Mouse (Mus musculus): ENCODE data around the gene Syne1.

- no peak for TF ChIP-seq CTCF (IDR thresholded peaks at IDR 0.05; ENCODE audit: low read depth)
- TF ChIP-seq EP300 (IDR thresholded peaks at IDR 0.05; ENCODE audit: low read depth): no peak
Measured at GRCm38 (mm10) chr10:5188890-5189289, 362.4 kb downstream of the Syne1 start.

All from liver, postnatal 0 days (tissue).